19 mouse cellular contexts compared by ENCODE assay signal in the genomic region with DNA sequence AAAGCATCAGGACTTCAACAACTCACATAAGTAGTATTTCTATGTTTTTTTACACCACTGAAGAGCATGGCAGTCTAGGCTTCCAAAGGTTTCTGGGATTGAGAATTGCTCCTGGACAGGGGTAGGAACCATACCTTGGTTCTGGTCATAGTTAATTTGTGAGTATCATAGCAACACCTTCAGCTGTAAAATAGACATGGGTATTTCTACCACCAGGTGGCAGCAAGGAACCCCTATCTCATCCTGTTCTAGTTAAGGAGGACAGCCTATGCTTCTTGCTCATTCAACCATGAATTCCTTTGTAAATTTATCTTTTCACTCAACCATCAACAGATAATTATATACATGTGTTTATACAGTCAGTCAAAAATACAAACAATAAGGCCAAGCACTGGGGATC. TPM values are rescaled to one million over a fixed set of nuclear protein-coding genes. Genes with fewer than 3 reads are reported as not detected.
DNase-seq lines count a peak whose midpoint lies in the region; TF ChIP-seq lines count a peak whose summit lies in the region.
"Had no signal": no experiment of that assay in that cellular context is flagged by ENCODE, and none has a peak within 500 bp of the region (broad histone marks: within the 10 kb centered on the region; RNA-seq: fewer than 3 reads in every experiment).

No protein-coding gene starts in this region.

- peak; percentile 13 for DNase-seq in adrenal gland, postnatal 10 days
- no peak for DNase-seq in adrenal gland, adult 18-20 months (ENCODE audit: low spot score in 2 of 2)
- peak; percentile 17 for DNase-seq in kidney, postnatal 10 days
- DNase-seq in kidney, adult 11 months, result no peak
- peak; percentile 34 for DNase-seq in ES-E14 (ENCODE audit: low read depth, low spot score)
- peak; percentile 6 to 18 for DNase-seq in kidney, postnatal 4 days
- no peak for DNase-seq in adipocyte (ENCODE audit: low spot score)
- no peak for DNase-seq in frontal cortex, adult 2 months (ENCODE audit: extremely low spot score in 1 of 2, low spot score in 1 of 2)
- DNase-seq: cerebellum, adult 9-10 months; gastrocnemius, postnatal 36 days; layer of hippocampus, postnatal 36 days; right cerebral cortex, postnatal 4 days had no signal

- in situ Hi-C loops in ES-E14 (cut with MboI; ENCODE audit: low sequenced_read_pairs in 2 of 2, unreplicated experiment in 2 of 2), result no loop called here

- H3K4me1 ChIP-seq in ES-E14 (ENCODE audit: control insufficient read depth in 2 of 2, insufficient read depth in 2 of 2, low read length in 2 of 2, poor library complexity in 1 of 2), result no peaks in the 10 kb centered on the region
- H3K4me1 ChIP-seq: embryonic facial prominence, embryonic 12.5 days; limb, embryonic 15.5 days had no signal

- no peaks in the 10 kb centered on the region for H3K36me3 ChIP-seq in ES-E14 (ENCODE audit: control insufficient read depth, insufficient read depth, low read length, poor library complexity, severe bottlenecking)
- H3K36me3 ChIP-seq: embryonic facial prominence, embryonic 12.5 days; limb, embryonic 15.5 days had no signal

- H3K9ac ChIP-seq in ES-E14 (ENCODE audit: insufficient read depth, low read depth, low read length, poor library complexity, severe bottlenecking), result no peak overlapping the region
- H3K9ac ChIP-seq: embryonic facial prominence, embryonic 12.5 days; limb, embryonic 15.5 days had no signal

- H3K27ac ChIP-seq in ES-E14 (ENCODE audit: insufficient read depth, low read depth, low read length, poor library complexity, severe bottlenecking), result no peak overlapping the region
- H3K27ac ChIP-seq: embryonic facial prominence, embryonic 12.5 days; limb, embryonic 15.5 days had no signal

- no peaks in the 10 kb centered on the region for H3K9me3 ChIP-seq in ES-E14 (ENCODE audit: control insufficient read depth, insufficient read depth, low read depth, low read length)
- H3K9me3 ChIP-seq: limb, embryonic 15.5 days had no signal

- no peak overlapping the region for H3K4me3 ChIP-seq in ES-E14 (ENCODE audit: insufficient read depth in 1 of 2, low read depth in 1 of 2, low read length in 2 of 2, poor library complexity in 1 of 2, severe bottlenecking in 1 of 2)
- H3K4me3 ChIP-seq: embryonic facial prominence, embryonic 12.5 days; limb, embryonic 15.5 days had no signal

TF ChIP-seq in ES-E14, 5 proteins besides CTCF, POLR2A, EP300 and RAD21:
- TF ChIP-seq ZNF384 (IDR thresholded peaks at IDR 0.05; ENCODE audit: low read depth, low read length), result no peak
- no peak for TF ChIP-seq ZC3H11A (IDR thresholded peaks at IDR 0.05; ENCODE audit: borderline replicate concordance, low read depth, low read length)
- TF ChIP-seq HCFC1 (IDR thresholded peaks at IDR 0.05; ENCODE audit: borderline replicate concordance, insufficient read depth, low read length), result no peak
- TF ChIP-seq CHD2 (IDR thresholded peaks at IDR 0.05; ENCODE audit: low read depth, low read length), result no peak
- no peak for TF ChIP-seq MAFK (IDR thresholded peaks at IDR 0.05; ENCODE audit: insufficient read depth, low read depth, low read length)

RNA-seq across cellular contexts. Expression of a gene that starts 5.1 kb away (rescaled TPM):
- total RNA-seq in adrenal gland, postnatal 10 days (2021), result not detected
- total RNA-seq in adrenal gland, adult 18-20 months (2021), result not detected
- 0.22 and 0.37 TPM in 2 replicates for total RNA-seq in ES-E14 (2012; rRNA removed)
- polyA plus RNA-seq in frontal cortex, adult 2 months (2012; rRNA removed), result not detected in 2 replicates
- total RNA-seq: gastrocnemius, postnatal 36 days; layer of hippocampus, postnatal 36 days had no signal
- polyA plus RNA-seq: embryonic facial prominence, embryonic 12.5 days; forebrain, embryonic 11.5 days; heart, postnatal 0 days; limb, embryonic 15.5 days; lung, postnatal 0 days; stomach, embryonic 16.5 days; urinary bladder, adult 2 months had no signal

RNA-seq across cellular contexts. Expression of a gene that starts 40.2 kb away (rescaled TPM):
- total RNA-seq in adrenal gland, postnatal 10 days (2021), result not detected
- total RNA-seq in adrenal gland, adult 18-20 months (2021), result not detected
- not detected in 2 replicates for total RNA-seq in ES-E14 (2012; rRNA removed)
- not detected in 2 replicates for polyA plus RNA-seq in frontal cortex, adult 2 months (2012; rRNA removed)
- total RNA-seq: gastrocnemius, postnatal 36 days; layer of hippocampus, postnatal 36 days had no signal
- polyA plus RNA-seq: embryonic facial prominence, embryonic 12.5 days; forebrain, embryonic 11.5 days; heart, postnatal 0 days; limb, embryonic 15.5 days; lung, postnatal 0 days; stomach, embryonic 16.5 days; urinary bladder, adult 2 months had no signal

RNA-seq across cellular contexts. Expression of a gene that starts 53.7 kb away (rescaled TPM):
- not detected for total RNA-seq in adrenal gland, postnatal 10 days (2021)
- total RNA-seq in adrenal gland, adult 18-20 months (2021), result not detected
- total RNA-seq in ES-E14 (2012; rRNA removed), result not detected in 2 replicates
- polyA plus RNA-seq in frontal cortex, adult 2 months (2012; rRNA removed), result not detected in 2 replicates
- total RNA-seq: gastrocnemius, postnatal 36 days; layer of hippocampus, postnatal 36 days had no signal
- polyA plus RNA-seq: embryonic facial prominence, embryonic 12.5 days; forebrain, embryonic 11.5 days; heart, postnatal 0 days; limb, embryonic 15.5 days; lung, postnatal 0 days; stomach, embryonic 16.5 days; urinary bladder, adult 2 months had no signal

Comparison
In these comparisons a context has a peak if more than half of its experiments do, and no peak if none do; other contexts are left out.
1. DNase-seq: peak in adrenal gland, postnatal 10 days (single experiment), kidney, postnatal 10 days (single experiment), ES-E14 (single experiment) and kidney, postnatal 4 days (2 of 2); none in adrenal gland, adult 18-20 months (0 of 2), kidney, adult 11 months (single experiment), adipocyte (single experiment) and frontal cortex, adult 2 months (0 of 2).